Comparison of ENCODE assay signal across 22 mouse cellular contexts in the genomic region with DNA sequence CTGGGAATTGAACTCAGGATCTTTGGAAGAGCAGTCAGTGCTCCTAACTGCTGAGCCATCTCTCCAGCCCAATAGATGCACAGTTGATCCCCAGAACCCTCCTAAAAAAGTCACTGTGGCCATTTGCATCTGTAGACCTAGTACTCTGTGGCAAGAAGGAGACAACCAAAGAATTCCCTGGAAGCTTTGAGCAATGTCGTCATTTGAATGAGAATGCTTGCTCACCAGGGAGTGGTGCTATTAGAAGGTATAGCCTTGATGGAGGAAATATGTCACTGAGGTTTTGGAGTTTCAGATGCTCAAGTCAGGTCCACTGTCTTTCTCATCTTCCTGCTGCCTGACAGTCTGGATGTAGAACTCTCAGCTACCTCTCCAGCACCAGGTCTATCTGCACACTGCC.
DNase-seq lines count a peak whose midpoint lies in the region; TF ChIP-seq lines count a peak whose summit lies in the region.
"Had no signal": no experiment of that assay in that cellular context is flagged by ENCODE, and none has a peak within 500 bp of the region (broad histone marks: within the 10 kb centered on the region; RNA-seq: fewer than 3 reads in every experiment).

No protein-coding gene starts in this region.

- H3K9me3 ChIP-seq in ES-Bruce4 (replicated peaks; ENCODE audit: control insufficient read depth, insufficient read depth, low read length, poor library complexity, severe bottlenecking), result no peaks in the 10 kb centered on the region
- H3K9me3 ChIP-seq: G1E had no signal

- no peaks in the 10 kb centered on the region for H3K27me3 ChIP-seq in ES-Bruce4 (ENCODE audit: control insufficient read depth, insufficient read depth, low read length, poor library complexity, severe bottlenecking)
- H3K27me3 ChIP-seq: CH12.LX had no signal

- no peak overlapping the region for H3K4me3 ChIP-seq in ES-Bruce4 (ENCODE audit: low read depth, low read length)

- no peak for TF ChIP-seq CTCF in ES-Bruce4 (IDR thresholded peaks at IDR 0.05; ENCODE audit: low read depth, low read length)

- H3K27ac ChIP-seq in ES-Bruce4 (ENCODE audit: insufficient read depth, low read length), result peak overlapping the region; percentile 86

- H3K9ac ChIP-seq in ES-Bruce4 (ENCODE audit: low read depth, poor library complexity, severe bottlenecking), result no peak overlapping the region

- H3K4me1 ChIP-seq in ES-Bruce4 (ENCODE audit: control insufficient read depth, insufficient read depth, low read length), result peaks cover 5% of the 10 kb centered on the region

- TF ChIP-seq POLR2A in ES-Bruce4 (IDR thresholded peaks at IDR 0.05; ENCODE audit: insufficient read depth, low read length), result no peak

- DNase-seq in ES-CJ7 (ENCODE audit: low read depth, low spot score) (peak; percentile 86), R1 (ENCODE audit: low read depth, low spot score) (peak; percentile 80), ZHBTc4 (ENCODE audit: low read depth, low spot score) (peak; percentile 72)
- no peak for DNase-seq in lung, postnatal 25 days (ENCODE audit: low spot score)
- DNase-seq in embryo, embryonic 10 days (ENCODE audit: low spot score), result no peak
- DNase-seq in gastrocnemius, adult 8-10 months (ENCODE audit: low spot score in 2 of 2), result no peak
- DNase-seq in right cerebral cortex, adult 18-20 months, result no peak
- DNase-seq: adrenal gland, adult 2 months; adrenal gland, adult 8-10 months; adrenal gland, postnatal 10 days; adrenal gland, postnatal 14 days; adrenal gland, postnatal 25 days; adrenal gland, postnatal 36 days; B cell, adult 2 months; cerebellum, adult 11 months; cerebellum, adult 11-12 months; cerebellum, adult 18-20 months; cerebellum, adult 8-10 months; cerebellum, adult 9-10 months had no signal

- no peak for TF ChIP-seq EP300 in ES-Bruce4 (IDR thresholded peaks at IDR 0.05; ENCODE audit: insufficient read depth, low read depth, low read length)

- H3K36me3 ChIP-seq in ES-Bruce4 (ENCODE audit: control insufficient read depth, insufficient read depth, low read length, poor library complexity, severe bottlenecking), result no peaks in the 10 kb centered on the region
- H3K36me3 ChIP-seq: G1E had no signal

Comparison
In these comparisons a context has a peak if more than half of its experiments do, and no peak if none do; other contexts are left out.
1. DNase-seq: peak in ES-CJ7 (single experiment), R1 (single experiment) and ZHBTc4 (single experiment); none in lung, postnatal 25 days (single experiment), embryo, embryonic 10 days (single experiment), gastrocnemius, adult 8-10 months (0 of 2) and right cerebral cortex, adult 18-20 months (single experiment).